Mouse (Mus musculus) thymus, adult 2 months (tissue): Measurements from ENCODE around the gene Ap3b2.
A peak's percentile ranks its signal among the peaks of the same experiment; 100 is the strongest.

Experiments
- CTCF ChIP-seq: fragments of 200-500 bp; IDR thresholded peaks from 2 replicates; pipeline ENCODE4 v1.5.1; 2012; ENCODE audit warnings: mild to moderate bottlenecking, control low read depth, low read length, moderate library complexity, borderline replicate concordance; ENCODE audit not compliant: control insufficient read depth, poor library complexity, insufficient read depth; ENCODE audit errors: extremely low read depth
- POLR2A ChIP-seq: fragments of 200-500 bp; IDR thresholded peaks from 2 replicates; pipeline ENCODE4 v1.6.1; 2012; ENCODE audit warnings: mild to moderate bottlenecking, low read length, control low read depth, moderate library complexity; ENCODE audit not compliant: control insufficient read depth, poor library complexity, insufficient read depth; ENCODE audit errors: extremely low read depth

DNA sequence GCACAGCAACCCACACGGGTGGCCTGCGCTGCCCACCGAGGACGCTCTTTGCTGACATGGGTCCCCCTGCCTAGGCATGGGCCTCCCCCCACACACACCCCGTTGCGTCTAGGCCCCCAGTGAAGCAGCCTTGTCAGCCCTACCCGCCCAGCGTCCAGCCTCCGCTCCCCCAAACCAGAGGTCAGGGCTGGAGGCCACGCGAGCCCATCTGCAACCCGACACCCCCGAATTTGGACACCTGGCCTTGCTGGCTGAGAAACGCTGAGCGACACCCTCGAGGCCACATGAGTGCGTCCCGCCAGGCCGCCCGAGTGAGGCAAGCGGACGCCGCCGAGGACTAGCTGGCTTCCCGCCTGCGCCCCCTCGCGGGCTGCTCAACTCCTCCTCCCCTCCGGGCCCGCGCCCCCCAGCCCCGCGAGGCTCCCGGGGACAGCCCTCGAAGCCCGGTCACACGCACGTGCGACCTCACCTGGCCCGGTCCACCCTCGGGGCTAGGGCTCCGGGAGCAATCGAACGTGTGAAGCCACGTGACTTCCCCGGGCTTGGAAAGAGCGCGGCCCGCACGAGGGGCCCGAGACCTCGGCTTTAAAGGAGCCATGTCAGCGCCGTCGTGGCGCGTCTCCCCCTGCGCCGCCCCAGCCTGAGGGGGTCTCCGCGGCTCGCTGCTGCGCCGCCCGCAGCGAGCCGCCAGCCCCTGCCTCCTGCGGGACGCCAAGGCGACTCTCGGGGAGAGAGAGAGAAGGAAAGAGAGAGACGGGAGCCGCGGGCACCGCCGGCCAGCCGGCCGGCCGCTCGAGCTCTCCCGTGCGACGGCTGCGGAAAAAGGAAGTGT, 40.1 kb downstream of the Ap3b2 start:
- peak; percentile 27; the same call in 1 of the 2 replicates for TF ChIP-seq CTCF
- TF ChIP-seq POLR2A = no peak
